Mouse (Mus musculus) cortical plate, adult 2 months (tissue): ENCODE measurements at regions not wholly inside any gene's neighbourhood (a gene's known extent, or its start where the extent isn't known, plus 50 kb on each side); places are given as distances from the start of the nearest gene placed in this dataset.

Experiments used
- H3K27ac ChIP-seq: fragments of 200-500 bp; 2 replicates; pipeline ENCODE4 v1.5.1; 2012; ENCODE audit warnings: low read length, control low read depth, inconsistent platforms; ENCODE audit not compliant: insufficient read depth
- H3K4me1 ChIP-seq: fragments of 200-500 bp; 2 replicates; pipeline ENCODE4 v1.6.1; 2011; ENCODE audit warnings: low read length; ENCODE audit not compliant: control insufficient read depth, insufficient read depth
- H3K4me3 ChIP-seq: fragments of 200-500 bp; 2 replicates; pipeline ENCODE4 v1.5.1; 2011; ENCODE audit warnings: mild to moderate bottlenecking, low read length, control low read depth; ENCODE audit not compliant: insufficient read depth
- CTCF ChIP-seq: fragments of 200-500 bp; IDR thresholded peaks from 2 replicates; pipeline ENCODE4 v1.5.1; 2011; ENCODE audit warnings: mild to moderate bottlenecking, control low read depth, low read length; ENCODE audit not compliant: insufficient read depth; ENCODE audit errors: extremely low read depth
- POLR2A ChIP-seq: fragments of 200-500 bp; IDR thresholded peaks from 2 replicates; pipeline ENCODE4 v1.6.1; 2011; ENCODE audit warnings: mild to moderate bottlenecking, low read length, control low read depth; ENCODE audit not compliant: insufficient read depth; ENCODE audit errors: extremely low read depth

DNA sequence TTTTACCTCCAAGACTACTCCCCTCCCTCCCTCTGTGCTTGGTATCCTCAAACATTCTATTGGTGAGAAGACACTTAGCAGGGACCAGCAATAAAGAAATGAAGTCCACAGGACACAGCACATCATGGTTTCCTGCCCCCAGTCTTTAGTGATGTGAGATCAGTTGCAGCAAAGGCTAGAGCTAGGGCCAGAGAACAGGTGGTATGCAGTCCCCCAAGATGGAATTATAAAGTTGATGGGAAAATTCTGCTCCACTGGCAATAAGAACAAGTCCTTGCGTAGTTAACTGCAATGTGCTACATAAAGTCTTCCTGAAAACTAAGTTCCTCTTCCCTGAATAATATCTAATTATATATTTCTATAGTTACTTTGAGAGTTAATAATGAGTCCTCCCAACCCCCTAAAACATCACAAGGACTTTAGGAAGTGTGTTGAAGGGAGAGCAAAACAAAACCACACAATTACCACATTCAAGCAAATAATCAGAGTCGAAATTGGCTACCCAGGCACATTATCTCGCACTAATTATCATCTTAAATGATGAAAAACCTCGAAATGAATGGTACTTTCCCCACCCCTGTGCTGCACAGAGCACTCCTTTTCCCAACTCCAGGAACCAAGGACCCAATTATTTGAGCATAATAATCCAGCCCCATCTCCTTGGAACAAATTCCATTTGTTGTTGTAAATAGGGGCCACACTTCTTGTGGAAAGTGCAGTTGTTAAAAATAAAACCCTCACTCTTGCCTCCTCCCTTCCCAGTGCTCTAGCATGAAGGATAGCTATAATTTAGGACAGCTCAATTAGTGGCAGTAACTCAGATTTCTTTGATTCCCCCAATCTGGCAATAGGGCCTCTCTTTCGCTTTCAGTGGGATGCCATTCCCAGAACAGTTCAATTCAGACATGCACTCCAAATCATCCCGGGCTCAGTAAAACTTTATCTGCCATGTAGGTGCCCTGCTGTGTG lies 2724.2 kb upstream of the Lrrc6 start:
- no peaks in the 10 kb centered on the region for H3K4me1 ChIP-seq
- no peak overlapping the region for H3K4me3 ChIP-seq
- no peak overlapping the region for H3K27ac ChIP-seq
- TF ChIP-seq POLR2A (no peak), CTCF (no peak)

GRCm38 (mm10) chr15:69223411-69223810 lies 2722.7 kb upstream of the Lrrc6 start:
- Histone ChIP-seq H3K4me1 (no peaks in the 10 kb centered on the region), H3K27ac (no peak overlapping the region)
- TF ChIP-seq CTCF: no peak

DNA sequence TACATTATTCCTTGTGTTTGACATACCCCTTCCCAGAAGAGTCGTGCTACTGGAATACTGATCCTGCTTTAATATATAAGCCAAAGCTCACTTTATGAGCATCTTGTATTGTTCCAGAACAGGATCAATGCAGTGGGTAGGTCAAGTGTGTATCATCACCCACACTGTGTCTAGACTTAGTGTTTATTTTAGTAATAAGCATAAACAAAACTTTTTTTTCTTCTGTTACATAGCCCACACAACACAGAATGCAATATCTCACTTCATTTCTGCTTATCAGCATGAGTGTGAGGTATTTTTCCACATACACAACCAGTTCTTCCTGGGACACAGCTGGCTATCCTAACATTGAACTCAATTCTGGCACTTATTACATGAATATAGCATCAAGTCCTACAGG lies 2721.7 kb upstream of the Lrrc6 start:
- H3K4me1 ChIP-seq: no peaks in the 10 kb centered on the region
- no peak overlapping the region for H3K4me3 ChIP-seq
- no peak for TF ChIP-seq POLR2A
- TF ChIP-seq CTCF: no peak
- no peak overlapping the region for H3K27ac ChIP-seq

More at GRCm38 (mm10) chr15:69223411-69223810, 2722.7 kb upstream of the Lrrc6 start:
- H3K4me3 ChIP-seq: no peak overlapping the region
